ENCODE assay signal across 14 mouse cellular contexts in the genomic region with DNA sequence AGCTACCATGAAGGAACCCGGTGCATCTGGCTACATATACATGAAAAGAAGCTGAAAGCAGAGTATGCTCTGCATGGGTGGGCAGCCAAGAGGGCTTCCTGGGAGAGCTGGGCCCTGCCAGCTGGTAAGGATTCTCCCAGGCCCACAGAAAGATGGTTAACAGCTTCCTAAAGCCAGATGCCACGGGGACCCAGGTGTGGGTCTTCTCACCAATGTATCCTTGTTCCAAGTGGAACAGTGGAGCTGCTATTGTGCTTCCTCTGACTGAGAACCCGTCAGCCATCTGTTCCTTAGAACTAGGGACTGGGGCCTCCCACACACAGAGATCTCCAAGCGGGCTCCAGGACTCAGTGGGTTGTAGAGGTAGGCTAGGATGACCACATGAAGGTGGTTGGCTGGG. TPM values are rescaled to one million over a fixed set of nuclear protein-coding genes. Genes with fewer than 3 reads are reported as not detected.
DNase-seq lines count a peak whose midpoint lies in the region; TF ChIP-seq lines count a peak whose summit lies in the region.
"Had no signal": no experiment of that assay in that cellular context is flagged by ENCODE, and none has a peak within 500 bp of the region (broad histone marks: within the 10 kb centered on the region; RNA-seq: fewer than 3 reads in every experiment).

No protein-coding gene starts in this region.

- peak; percentile 40 for DNase-seq in left cerebral cortex, postnatal 4 days
- no peak for DNase-seq in left cerebral cortex, postnatal 36 days (ENCODE audit: low spot score in 2 of 2)
- DNase-seq in retina, postnatal 1 day = peak; percentile 45
- no peak for DNase-seq in retina, embryonic 14.5 days (ENCODE audit: low spot score)
- DNase-seq in brain, adult 2 months (ENCODE audit: low read depth, low spot score) = peak; percentile 56
- DNase-seq in brain, embryonic 14.5 days (ENCODE audit: low read depth) = peak; percentile 47
- DNase-seq: cerebellum, adult 9-11 months had no signal

- no peak for TF ChIP-seq CTCF in brain, embryonic 14.5 days (IDR thresholded peaks at IDR 0.05; ENCODE audit: borderline replicate concordance, extremely low read depth, insufficient read depth, insufficient read length)

- intact Hi-C loops in left cerebral cortex, postnatal 4 days (cut with DNase I) = loop anchor here (5.0 kb wide), 1 partner anchor 89 kb away; no protein-coding TSS in a partner anchor
- intact Hi-C loops in left cerebral cortex, postnatal 36 days (cut with DNase I) = no loop called here

- TF ChIP-seq POLR2A in brain, embryonic 14.5 days (IDR thresholded peaks at IDR 0.05; ENCODE audit: borderline replicate concordance, extremely low read depth, insufficient read depth, insufficient read length, poor library complexity, severe bottlenecking) = no peak

RNA-seq across cellular contexts. Expression of gene Kcnh2, which starts 5.4 kb away (rescaled TPM):
- 10 to 100 TPM; 16.4 to 21.2 TPM for total RNA-seq in left cerebral cortex, postnatal 4 days (2021)
- 10 to 100 TPM; 32.2 to 32.6 TPM for total RNA-seq in left cerebral cortex, postnatal 36 days (2021)
- polyA plus RNA-seq in brain, embryonic 14.5 days (2012; rRNA removed) = 58.9 and 61.1 TPM in 2 replicates

RNA-seq across cellular contexts. Expression of gene Nos3, which starts 7.8 kb away (rescaled TPM):
- total RNA-seq in left cerebral cortex, postnatal 4 days (2021) = 10 to 100 TPM; 10.0 to 10.2 TPM
- total RNA-seq in left cerebral cortex, postnatal 36 days (2021) = 10 to 100 TPM in 1 of 2 experiments, 1 to 10 TPM in 1; 6.9 to 10.8 TPM
- 9.6 and 11.1 TPM in 2 replicates for polyA plus RNA-seq in brain, embryonic 14.5 days (2012; rRNA removed)

RNA-seq across cellular contexts. Expression of gene Atg9b, which starts 35.2 kb away (rescaled TPM):
- 1 to 10 TPM; 6.4 to 8.1 TPM for total RNA-seq in left cerebral cortex, postnatal 4 days (2021)
- 1 to 10 TPM; 2.4 to 4.4 TPM for total RNA-seq in left cerebral cortex, postnatal 36 days (2021)
- 1.5 and 1.7 TPM in 2 replicates for polyA plus RNA-seq in brain, embryonic 14.5 days (2012; rRNA removed)

RNA-seq across cellular contexts. Expression of gene Abcb8, which starts 36.7 kb away (rescaled TPM):
- total RNA-seq in left cerebral cortex, postnatal 4 days (2021) = 10 to 100 TPM; 44.5 to 53.6 TPM
- 10 to 100 TPM; 52.1 to 57.4 TPM for total RNA-seq in left cerebral cortex, postnatal 36 days (2021)
- polyA plus RNA-seq in brain, embryonic 14.5 days (2012; rRNA removed) = 51.0 and 64.7 TPM in 2 replicates

RNA-seq across cellular contexts. Expression of gene Asic3, which starts 56.4 kb away (rescaled TPM):
- total RNA-seq in left cerebral cortex, postnatal 4 days (2021) = not detected
- not detected for total RNA-seq in left cerebral cortex, postnatal 36 days (2021)
- polyA plus RNA-seq in brain, embryonic 14.5 days (2012; rRNA removed) = 0.71 and 1.1 TPM in 2 replicates
- total RNA-seq: adrenal gland, postnatal 14 days; common myeloid progenitor, adult 5-6 weeks; heart, adult 18-20 months; heart, postnatal 36 days had no signal
- polyA plus RNA-seq: CD4-positive, CD25-positive, alpha-beta regulatory T cell, adult 4 months; forebrain, embryonic 11.5 days; heart, embryonic 15.5 days had no signal

Comparison
In these comparisons a context has a peak if more than half of its experiments do, and no peak if none do; other contexts are left out.
1. DNase-seq: peak in left cerebral cortex, postnatal 4 days (single experiment), retina, postnatal 1 day (single experiment), brain, adult 2 months (single experiment) and brain, embryonic 14.5 days (single experiment); none in left cerebral cortex, postnatal 36 days (0 of 2) and retina, embryonic 14.5 days (single experiment).